Mouse (Mus musculus) cerebellum, postnatal 36 days (tissue): Measurements from ENCODE around the gene Klc1.
"Not testable (repeated sequence)": the region's sequence is repeated elsewhere in the genome, so short reads cannot be mapped to it uniquely, and the experiment has no call there.

Experiments
- DNase-seq, 2 experiments: peaks; one replicate each; pipeline ENCODE4 v3.0.0; 2021 to 2022; ENCODE audit warnings: mixed read lengths in 2 of 2

The Klc1 gene

GRCm38 (mm10) chr12:111758381-111759175 is at the start of gene Klc1:
Klc1 (plus strand) TSS chr12:111758849.
- DNase-seq: peak; percentile 86

- no peak for DNase-seq
These were observed 48.6 kb upstream of the Klc1 start for GRCm38 (mm10) chr12:111710091-111710490.

GRCm38 (mm10) chr12:111712476-111712875 is 46.2 kb upstream of the Klc1 start:
- peak in 1 of 2 experiments; percentile 26 for DNase-seq

- DNase-seq: peak; percentile 94 to 95
These were observed 45.5 kb upstream of the Klc1 start, which contains the start of the genes Bag5 and Apopt1 for GRCm38 (mm10) chr12:111713004-111713651. Bag5 (minus strand) TSS chr12:111713257. Apopt1 (plus strand) TSS chr12:111713261.

- not testable (repeated sequence) for DNase-seq
These were observed 44.8 kb upstream of the Klc1 start for GRCm38 (mm10) chr12:111713880-111714279.

- DNase-seq: no peak
These were observed 42.1 kb upstream of the Klc1 start for GRCm38 (mm10) chr12:111716505-111716904.

- peak; percentile 70 to 71 for DNase-seq
These were observed 40.0 kb upstream of the Klc1 start for GRCm38 (mm10) chr12:111718656-111719055.

- DNase-seq: no peak
These were observed 38.4 kb upstream of the Klc1 start for GRCm38 (mm10) chr12:111720222-111720621.

GRCm38 (mm10) chr12:111722654-111723053 is 36.0 kb upstream of the Klc1 start:
- DNase-seq: peak; percentile 77 to 79

GRCm38 (mm10) chr12:111724638-111725337 is 33.9 kb upstream of the Klc1 start:
- DNase-seq: peak; percentile 71 to 79

GRCm38 (mm10) chr12:111725338-111726121 is 33.1 kb upstream of the Klc1 start:
- peak in 1 of 2 experiments; percentile 48 for DNase-seq

- DNase-seq: peak in 1 of 2 experiments; percentile 34
These were observed 32.6 kb upstream of the Klc1 start for GRCm38 (mm10) chr12:111726122-111726463.

- DNase-seq: no peak
These were observed 30.7 kb upstream of the Klc1 start for GRCm38 (mm10) chr12:111727956-111728355.

GRCm38 (mm10) chr12:111731822-111732807 is 26.5 kb upstream of the Klc1 start:
- DNase-seq: peak; percentile 93 to 95

- peak in 1 of 2 experiments; percentile 23 for DNase-seq
These were observed 25.7 kb upstream of the Klc1 start for GRCm38 (mm10) chr12:111732921-111733320.

GRCm38 (mm10) chr12:111734912-111735311 is 23.7 kb upstream of the Klc1 start:
- DNase-seq: peak in 1 of 2 experiments; percentile 28

- not testable (repeated sequence) for DNase-seq
These were observed 22.0 kb upstream of the Klc1 start for GRCm38 (mm10) chr12:111736676-111737075.

GRCm38 (mm10) chr12:111737370-111737769 is 21.3 kb upstream of the Klc1 start:
- DNase-seq: no peak

- peak; percentile 77 to 84 for DNase-seq
These were observed 19.9 kb upstream of the Klc1 start for GRCm38 (mm10) chr12:111738754-111739153.

GRCm38 (mm10) chr12:111741338-111741737 is 17.3 kb upstream of the Klc1 start:
- no peak for DNase-seq

- no peak for DNase-seq
These were observed 15.2 kb upstream of the Klc1 start for GRCm38 (mm10) chr12:111743419-111743818.
